Mouse (Mus musculus) megakaryocyte, adult 5-6 weeks (primary cell): ENCODE data around the gene Lrp3. TPM values are rescaled to one million over a fixed set of nuclear protein-coding genes. Genes with fewer than 3 reads are reported as not detected.

Source experiments
- total RNA-seq, 2 experiments: library from RNA; stranded (forward) in 1 of 2; stranded (reverse) in 1 of 2; fragments of 153-499, 151-499 nt in 1 of 2; fragments of 221-1000, 200-1000 nt in 1 of 2; gene quantifications; 2 replicates each; pipeline versions ENCODE4 v1.2.3 to v1.2.4; 2015 to 2017

Gene Lrp3
- total RNA-seq, 2 experiments from 2014 or later, result not detected

Other genes with a start within 250 kb of the Lrp3 start
- 29.8 and 33.5 TPM in 2 replicates for gene Cebpg, start 158.9 kb downstream of the Lrp3 start, total RNA-seq (2015)
- gene Cebpg, start 158.9 kb downstream of the Lrp3 start, total RNA-seq (2017), result 60.1 and 86.5 TPM in 2 replicates
- gene Cebpa, start 96.2 kb downstream of the Lrp3 start, total RNA-seq (2015), result 48.7 and 57.0 TPM in 2 replicates
- gene Cebpa, start 96.2 kb downstream of the Lrp3 start, total RNA-seq (2017), result 21.7 and 22.4 TPM in 2 replicates
- gene Slc7a10, start 29.1 kb downstream of the Lrp3 start, total RNA-seq (2015), result not detected in 2 replicates
- not detected in 2 replicates for gene Slc7a10, start 29.1 kb downstream of the Lrp3 start, total RNA-seq (2017)
- 7.2 and 7.7 TPM in 2 replicates for gene Gpatch1, start 102.9 kb upstream of the Lrp3 start, total RNA-seq (2015)
- 7.2 TPM in 2 replicates for gene Gpatch1, start 102.9 kb upstream of the Lrp3 start, total RNA-seq (2017)
- not detected in 2 replicates for gene Rhpn2, start 118.7 kb upstream of the Lrp3 start, total RNA-seq (2015)
- gene Rhpn2, start 118.7 kb upstream of the Lrp3 start, total RNA-seq (2017), result not detected in 2 replicates
- 10.8 and 12.2 TPM in 2 replicates for gene Faap24, start 181.3 kb upstream of the Lrp3 start, total RNA-seq (2015)
- 5.5 and 11.1 TPM in 2 replicates for gene Faap24, start 181.3 kb upstream of the Lrp3 start, total RNA-seq (2017)
- 9.6 and 16.9 TPM in 2 replicates for gene Cep89, start 181.5 kb upstream of the Lrp3 start, total RNA-seq (2015)
- gene Cep89, start 181.5 kb upstream of the Lrp3 start, total RNA-seq (2017), result 5.7 TPM in 2 replicates
- not detected in 2 replicates for gene Slc7a9, start 233.3 kb upstream of the Lrp3 start, total RNA-seq (2015)
- not detected in 2 replicates for gene Slc7a9, start 233.3 kb upstream of the Lrp3 start, total RNA-seq (2017)